Mouse (Mus musculus): ENCODE data around the gene Hcrtr1. TPM values are rescaled to one million over a fixed set of nuclear protein-coding genes. Genes with fewer than 3 reads are reported as not detected.

The Hcrtr1 gene
- 0.39 and 0.71 TPM in 2 replicates for polyA plus RNA-seq (2015; fragmentation: Nextera tagmentation; extraction: Ambion mirVana)

DNA sequence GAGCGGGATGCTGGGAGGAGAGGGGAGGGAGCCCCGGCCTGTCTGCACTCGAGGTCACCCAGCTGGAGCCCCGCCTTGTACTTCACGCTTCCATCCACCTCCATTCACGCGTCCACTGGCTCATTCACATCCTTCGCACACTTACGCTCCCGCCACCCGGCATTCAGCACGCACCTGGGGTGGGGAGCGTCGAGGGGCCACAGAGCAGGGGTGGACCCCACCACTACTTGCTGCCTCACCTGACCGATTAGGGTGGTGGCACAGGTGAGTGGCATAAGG, at the start of gene Hcrtr1:
Gene Hcrtr1, minus strand, starts transcription at position 146 of the 279 bp plus-strand sequence.
- no peaks in the 10 kb centered on the region for H3K36me3 ChIP-seq
- H3K4me3 ChIP-seq = peak within 1 kb of the TSS; percentile 40
- peak within 1 kb of the TSS; percentile 70 for H3K9ac ChIP-seq
- H3K27ac ChIP-seq (replicated peaks) = no peak within 1 kb of the TSS
- peak within 1 kb of the TSS; percentile 73 for H3K4me2 ChIP-seq
- H3K27me3 ChIP-seq = peaks cover 53% of the 10 kb centered on the region
- 3% methylated on average over 10 of the region's 15 CpGs for WGBS
- ATAC-seq (ENCODE audit: low read depth) = 0 out of 2 replicates have a peak, but pooled peaks have one; percentile 12
- H3K4me1 ChIP-seq (replicated peaks) = peaks cover 33% of the 10 kb centered on the region
- H3K9me3 ChIP-seq = no peaks in the 10 kb centered on the region

DNA sequence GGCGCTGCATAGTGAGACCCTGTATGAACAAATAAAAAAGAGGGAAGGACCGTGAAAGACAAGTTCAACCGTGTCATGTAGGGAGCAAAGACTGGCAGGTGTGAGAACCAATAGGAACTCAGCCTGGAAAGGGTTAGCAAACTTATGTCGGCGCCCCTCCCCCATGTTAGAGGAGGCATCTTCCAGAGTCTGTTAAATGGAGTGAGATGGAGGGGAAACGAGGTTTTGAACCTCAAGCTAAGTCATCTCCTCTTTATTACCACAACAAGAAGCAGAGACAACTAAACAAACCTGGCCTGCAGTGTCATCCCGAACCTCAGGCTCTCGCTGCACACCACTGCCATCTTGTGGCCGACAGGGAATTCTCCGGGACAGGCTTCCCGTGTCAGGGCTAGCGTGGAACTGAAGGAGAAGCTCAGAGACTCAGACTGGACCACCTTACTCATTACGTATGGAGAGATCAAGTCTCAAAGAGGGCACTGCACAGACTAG, 49.7 kb upstream of the Hcrtr1 start:
- Histone ChIP-seq H3K9me3 (no peaks in the 10 kb centered on the region), H3K27ac (replicated peaks) (no peak overlapping the region), H3K36me3 (no peaks in the 10 kb centered on the region), H3K9ac (no peak overlapping the region), H3K4me1 (replicated peaks) (no peaks in the 10 kb centered on the region; the same call in 1 of the 2 replicates), H3K4me3 (peak overlapping the region; percentile 8; the same call in 1 of the 2 replicates), H3K4me2 (peak overlapping the region; percentile 37), H3K27me3 (no peaks in the 10 kb centered on the region)
- peak; percentile 63 for ATAC-seq (ENCODE audit: low read depth)
- 4% methylated on average over 13 of the region's 13 CpGs for WGBS

- WGBS = 83% methylated on average over 12 of the region's 12 CpGs
- H3K36me3 ChIP-seq = no peaks in the 10 kb centered on the region
- H3K4me3 ChIP-seq = no peak overlapping the region
- H3K4me2 ChIP-seq = no peak overlapping the region
- H3K4me1 ChIP-seq (replicated peaks) = no peaks in the 10 kb centered on the region; the same call in 1 of the 2 replicates
- H3K27ac ChIP-seq (replicated peaks) = no peak overlapping the region
- no peak for ATAC-seq (ENCODE audit: low read depth)
- no peaks in the 10 kb centered on the region for H3K27me3 ChIP-seq
- no peaks in the 10 kb centered on the region for H3K9me3 ChIP-seq
- no peak overlapping the region for H3K9ac ChIP-seq
Measured at GRCm38 (mm10) chr4:130186891-130187290, 47.7 kb upstream of the Hcrtr1 start.

DNA sequence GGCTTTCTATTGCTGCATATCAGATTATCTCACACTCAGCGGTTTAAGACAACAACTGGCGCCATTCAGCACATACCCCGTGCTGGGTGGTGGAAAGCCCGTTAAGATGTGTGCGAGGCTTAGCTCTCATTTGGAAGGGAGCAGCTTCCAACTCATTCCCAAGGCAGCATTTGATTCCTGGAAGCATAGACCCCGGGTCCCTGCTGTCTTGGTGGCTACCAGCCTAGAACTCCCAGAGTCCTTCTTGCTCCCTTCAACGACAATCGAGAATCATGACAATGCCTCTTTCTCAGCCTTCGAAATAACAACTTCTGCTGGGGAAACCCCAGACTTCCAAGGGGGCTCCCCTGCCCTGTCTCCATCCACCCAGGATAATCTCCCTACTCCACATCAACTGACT, 47.3 kb upstream of the Hcrtr1 start:
- no peaks in the 10 kb centered on the region; the same call in 1 of the 2 replicates for H3K4me1 ChIP-seq (replicated peaks)
- H3K36me3 ChIP-seq = no peaks in the 10 kb centered on the region
- no peaks in the 10 kb centered on the region for H3K9me3 ChIP-seq
- H3K27ac ChIP-seq (replicated peaks) = no peak overlapping the region
- H3K4me3 ChIP-seq = no peak overlapping the region
- H3K9ac ChIP-seq = no peak overlapping the region
- ATAC-seq (ENCODE audit: low read depth) = no peak
- WGBS = 79% methylated on average over 9 of the region's 9 CpGs
- no peaks in the 10 kb centered on the region for H3K27me3 ChIP-seq
- H3K4me2 ChIP-seq = no peak overlapping the region

DNA sequence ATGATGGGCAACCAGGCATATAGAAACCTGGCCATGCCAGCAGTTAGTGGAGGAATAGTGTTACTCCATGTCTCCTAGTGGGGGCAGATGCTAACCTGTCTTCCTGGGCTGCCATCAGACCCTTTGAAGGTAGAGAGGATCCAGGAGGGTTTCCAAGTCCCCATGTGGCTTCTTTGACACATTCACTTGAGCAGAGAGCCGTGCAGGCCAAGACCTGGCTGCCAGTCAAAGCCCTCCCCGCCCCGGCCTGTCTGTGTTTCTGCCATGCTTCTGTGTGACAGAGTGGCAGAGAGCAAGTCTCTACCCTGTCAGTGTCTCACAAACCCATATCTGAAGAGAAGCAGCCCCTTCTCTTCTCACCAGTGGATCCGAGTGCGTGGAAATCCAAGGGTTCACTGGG, 44.7 kb upstream of the Hcrtr1 start:
- no peaks in the 10 kb centered on the region; the same call in 1 of the 2 replicates for H3K27me3 ChIP-seq
- H3K27ac ChIP-seq (replicated peaks) = no peak overlapping the region
- no peaks in the 10 kb centered on the region for H3K9me3 ChIP-seq
- no peaks in the 10 kb centered on the region; the same call in 1 of the 2 replicates for H3K4me1 ChIP-seq (replicated peaks)
- no peaks in the 10 kb centered on the region for H3K36me3 ChIP-seq
- no peak for ATAC-seq (ENCODE audit: low read depth)
- H3K9ac ChIP-seq = no peak overlapping the region
- H3K4me2 ChIP-seq = no peak overlapping the region
- 93% methylated on average over 5 of the region's 5 CpGs for WGBS
- no peak overlapping the region for H3K4me3 ChIP-seq

DNA sequence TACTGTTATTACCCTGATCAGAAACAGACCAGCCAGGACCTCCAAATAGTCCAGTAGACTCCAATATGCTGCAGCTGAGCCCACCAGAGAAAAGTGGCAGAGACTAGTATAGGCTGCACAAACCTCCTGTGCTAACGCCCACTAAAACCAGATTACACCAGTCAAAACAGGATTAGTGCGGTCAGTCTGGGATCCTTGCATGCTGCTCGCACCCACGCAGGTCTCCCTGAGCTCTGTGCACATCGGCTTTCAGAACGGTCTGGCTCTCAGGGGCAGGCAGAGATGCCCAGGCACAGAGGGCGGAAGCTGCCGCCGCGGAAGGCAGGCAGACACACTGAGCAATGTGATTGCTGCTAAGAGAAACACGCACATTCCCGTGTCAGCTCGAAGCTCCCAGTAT, 43.9 kb upstream of the Hcrtr1 start:
- Histone ChIP-seq H3K4me2 (no peak overlapping the region), H3K36me3 (no peaks in the 10 kb centered on the region), H3K4me3 (no peak overlapping the region), H3K4me1 (replicated peaks) (no peaks in the 10 kb centered on the region), H3K9ac (no peak overlapping the region), H3K9me3 (no peaks in the 10 kb centered on the region), H3K27ac (replicated peaks) (no peak overlapping the region), H3K27me3 (no peaks in the 10 kb centered on the region; the same call in 1 of the 2 replicates)
- ATAC-seq (ENCODE audit: low read depth) = no peak
- 81% methylated on average over 13 of the region's 13 CpGs for WGBS

GRCm38 (mm10) chr4:130181886-130182285, 42.7 kb upstream of the Hcrtr1 start:
- ATAC-seq (ENCODE audit: low read depth) = no peak
- H3K4me2 ChIP-seq = no peak overlapping the region
- H3K4me1 ChIP-seq (replicated peaks) = no peaks in the 10 kb centered on the region
- H3K9me3 ChIP-seq = no peaks in the 10 kb centered on the region
- H3K27me3 ChIP-seq = no peaks in the 10 kb centered on the region; the same call in 1 of the 2 replicates
- no peaks in the 10 kb centered on the region for H3K36me3 ChIP-seq
- H3K9ac ChIP-seq = no peak overlapping the region
- WGBS = 75% methylated on average over 4 of the region's 4 CpGs
- no peak overlapping the region for H3K4me3 ChIP-seq
- no peak overlapping the region for H3K27ac ChIP-seq (replicated peaks)

- ATAC-seq (ENCODE audit: low read depth) = no peak
- Histone ChIP-seq H3K4me3 (no peak overlapping the region), H3K4me1 (replicated peaks) (no peaks in the 10 kb centered on the region), H3K36me3 (no peaks in the 10 kb centered on the region), H3K9me3 (no peaks in the 10 kb centered on the region), H3K9ac (no peak overlapping the region), H3K27me3 (no peaks in the 10 kb centered on the region; the same call in 1 of the 2 replicates), H3K27ac (replicated peaks) (no peak overlapping the region), H3K4me2 (no peak overlapping the region)
- 62% methylated on average over 7 of the region's 7 CpGs for WGBS
Measured at GRCm38 (mm10) chr4:130180909-130181602, 41.9 kb upstream of the Hcrtr1 start.

DNA sequence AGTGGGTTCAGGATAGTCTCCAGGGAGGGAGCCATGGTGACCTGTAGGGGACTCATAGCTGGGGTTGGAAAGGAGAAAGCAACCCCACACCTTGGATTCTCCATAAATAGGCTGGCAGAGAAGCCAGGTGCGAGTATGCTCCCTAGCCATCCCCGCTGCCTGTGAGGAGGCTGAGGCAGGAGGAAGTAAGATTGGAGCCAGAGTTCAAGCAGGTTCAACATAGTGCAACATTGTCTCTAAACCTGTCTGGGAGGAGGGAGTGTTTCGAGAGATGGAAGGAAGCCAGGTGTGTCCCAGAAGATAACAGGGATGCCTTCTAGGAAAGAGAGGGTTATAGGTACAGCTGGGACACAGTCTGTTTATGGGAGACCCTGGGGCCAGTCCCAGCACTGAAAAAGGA, 40.7 kb upstream of the Hcrtr1 start:
- H3K9me3 ChIP-seq = no peaks in the 10 kb centered on the region
- H3K27ac ChIP-seq (replicated peaks) = no peak overlapping the region
- ATAC-seq (ENCODE audit: low read depth) = no peak
- peaks cover 10% of the 10 kb centered on the region for H3K27me3 ChIP-seq
- peaks cover 9% of the 10 kb centered on the region for H3K4me1 ChIP-seq (replicated peaks)
- WGBS = 86% methylated on average over 3 of the region's 3 CpGs
- H3K4me2 ChIP-seq = no peak overlapping the region
- no peak overlapping the region for H3K4me3 ChIP-seq
- H3K36me3 ChIP-seq = no peaks in the 10 kb centered on the region
- H3K9ac ChIP-seq = no peak overlapping the region

DNA sequence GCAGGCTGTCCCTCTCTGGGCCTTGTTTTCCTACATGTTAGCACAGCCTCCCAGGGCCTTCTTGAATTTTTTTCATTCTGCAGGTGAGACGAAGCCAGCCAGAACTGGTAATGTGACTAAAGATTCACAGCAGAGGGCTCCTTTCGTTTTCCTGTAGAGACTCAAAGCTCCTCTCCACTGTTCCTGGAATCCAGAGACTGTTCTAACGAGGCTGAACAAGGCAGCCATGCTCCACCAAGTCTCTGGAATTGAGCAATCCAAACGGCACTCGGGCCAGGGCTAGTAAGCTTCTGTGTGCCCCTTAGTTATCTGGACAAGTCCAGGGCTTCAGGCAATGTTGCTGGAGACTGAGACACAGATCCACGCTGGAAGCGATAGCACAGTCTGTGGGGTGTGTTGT, 38.4 kb upstream of the Hcrtr1 start:
- WGBS = 69% methylated on average over 7 of the region's 7 CpGs
- peaks cover 20% of the 10 kb centered on the region for H3K4me1 ChIP-seq (replicated peaks)
- H3K27ac ChIP-seq (replicated peaks) = no peak overlapping the region
- ATAC-seq (ENCODE audit: low read depth) = no peak
- H3K9me3 ChIP-seq = no peaks in the 10 kb centered on the region
- H3K9ac ChIP-seq = no peak overlapping the region
- H3K4me2 ChIP-seq = no peak overlapping the region
- no peak overlapping the region for H3K4me3 ChIP-seq
- H3K36me3 ChIP-seq = no peaks in the 10 kb centered on the region
- H3K27me3 ChIP-seq = peaks cover 33% of the 10 kb centered on the region

DNA sequence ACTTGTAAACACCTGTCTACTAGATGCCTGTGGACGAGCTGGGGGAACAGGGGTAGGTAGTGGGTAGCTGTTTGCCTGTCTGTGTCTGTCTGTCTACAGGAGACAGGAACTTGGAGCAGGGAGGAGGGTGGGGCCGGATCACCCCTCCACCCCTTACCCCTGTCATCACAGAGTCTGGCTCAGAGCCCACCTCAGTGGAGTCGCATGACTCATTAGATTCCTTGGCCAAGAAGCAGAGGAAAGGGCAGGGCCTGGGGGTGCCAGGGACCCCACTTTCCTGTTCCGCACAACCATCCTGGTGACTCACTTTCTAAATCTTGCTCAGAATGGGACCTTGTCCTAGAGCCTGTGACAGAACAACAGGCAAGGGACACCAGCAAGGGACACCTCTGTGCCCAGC, 37.9 kb upstream of the Hcrtr1 start:
- H3K27me3 ChIP-seq = peaks cover 37% of the 10 kb centered on the region
- WGBS = 71% methylated on average over 4 of the region's 4 CpGs
- H3K9me3 ChIP-seq = no peaks in the 10 kb centered on the region
- no peak for ATAC-seq (ENCODE audit: low read depth)
- no peak overlapping the region for H3K4me3 ChIP-seq
- H3K36me3 ChIP-seq = no peaks in the 10 kb centered on the region
- no peak overlapping the region for H3K4me2 ChIP-seq
- peaks cover 24% of the 10 kb centered on the region for H3K4me1 ChIP-seq (replicated peaks)
- H3K9ac ChIP-seq = no peak overlapping the region
- no peak overlapping the region for H3K27ac ChIP-seq (replicated peaks)

DNA sequence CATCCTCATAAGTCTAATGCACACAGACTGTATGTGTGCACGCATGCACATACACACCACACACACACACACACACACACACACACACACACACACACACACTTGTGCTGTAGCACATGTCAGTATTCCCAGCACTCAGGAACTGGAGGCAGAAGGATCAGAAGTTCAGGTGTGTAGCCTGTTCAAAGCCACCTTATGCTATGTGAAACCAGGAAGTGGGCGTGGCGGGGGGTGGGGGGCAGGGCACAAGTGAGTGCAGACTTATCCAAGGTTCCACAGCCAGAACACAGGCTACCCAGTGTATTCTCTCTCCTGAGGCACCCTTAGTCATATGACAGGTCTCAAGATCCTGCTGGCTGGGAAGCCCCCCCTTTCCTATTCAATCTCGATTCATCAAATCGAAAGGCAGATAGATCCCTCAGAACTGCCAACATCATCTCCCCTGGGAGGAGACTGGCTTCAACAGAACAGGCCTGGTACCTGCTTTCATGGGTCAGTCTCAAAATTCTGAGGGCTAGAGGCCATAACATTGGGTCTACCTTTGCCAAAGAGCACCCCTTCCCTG, 37.1 kb upstream of the Hcrtr1 start:
- no peak overlapping the region for H3K4me2 ChIP-seq
- no peaks in the 10 kb centered on the region for H3K9me3 ChIP-seq
- H3K36me3 ChIP-seq = no peaks in the 10 kb centered on the region
- peaks cover 38% of the 10 kb centered on the region for H3K27me3 ChIP-seq
- no peak overlapping the region for H3K4me3 ChIP-seq
- H3K9ac ChIP-seq = no peak overlapping the region
- H3K4me1 ChIP-seq (replicated peaks) = peaks cover 30% of the 10 kb centered on the region
- no peak overlapping the region for H3K27ac ChIP-seq (replicated peaks)
- WGBS = 75% methylated on average over 5 of the region's 5 CpGs
- ATAC-seq (ENCODE audit: low read depth) = no peak

Data from neural tube, embryonic 13.5 days (tissue).